Comparison of ENCODE assay signal across 9 mouse cellular contexts in genomic region chr2:145880887-145881747, GRCm38 (mm10). TPM values are rescaled to one million over a fixed set of nuclear protein-coding genes. Genes with fewer than 3 reads are reported as not detected.
DNase-seq lines count a peak whose midpoint lies in the region; ATAC-seq and TF ChIP-seq lines count a peak whose summit lies in the region.
"Had no signal": no experiment of that assay in that cellular context is flagged by ENCODE, and none has a peak within 500 bp of the region (broad histone marks: within the 10 kb centered on the region; RNA-seq: fewer than 3 reads in every experiment).

No protein-coding gene starts in this region.

- H3K9me3 ChIP-seq in heart, embryonic 12.5 days (replicated peaks): no peaks in the 10 kb centered on the region
- H3K9me3 ChIP-seq in stomach, embryonic 15.5 days: no peaks in the 10 kb centered on the region
- no peaks in the 10 kb centered on the region for H3K9me3 ChIP-seq in stomach, postnatal 0 days (ENCODE audit: control insufficient read depth, low read length)

- H3K4me3 ChIP-seq in heart, embryonic 12.5 days: no peak overlapping the region
- H3K4me3 ChIP-seq in stomach, embryonic 15.5 days (replicated peaks): no peak overlapping the region
- no peak overlapping the region for H3K4me3 ChIP-seq in stomach, postnatal 0 days (ENCODE audit: low read depth, low read length)

- peaks cover 60% of the 10 kb centered on the region for H3K36me3 ChIP-seq in heart, embryonic 12.5 days
- H3K36me3 ChIP-seq in stomach, embryonic 15.5 days: peaks cover 28% of the 10 kb centered on the region
- peaks cover 31% of the 10 kb centered on the region for H3K36me3 ChIP-seq in stomach, postnatal 0 days (ENCODE audit: control insufficient read depth, insufficient read depth, low read length)

- peaks cover 28% of the 10 kb centered on the region for H3K4me1 ChIP-seq in heart, embryonic 12.5 days (replicated peaks)
- peaks cover 14% of the 10 kb centered on the region for H3K4me1 ChIP-seq in stomach, embryonic 15.5 days
- H3K4me1 ChIP-seq in stomach, postnatal 0 days (replicated peaks; ENCODE audit: control insufficient read depth, insufficient read depth): no peaks in the 10 kb centered on the region; the same call in 1 of the 2 replicates

- ATAC-seq in heart, embryonic 12.5 days (ENCODE audit: insufficient number of reproducible peaks, low FRiP score): no peak
- no peak for ATAC-seq in stomach, embryonic 15.5 days (ENCODE audit: insufficient read depth, low FRiP score, low read depth)
- no peak for ATAC-seq in stomach, postnatal 0 days (ENCODE audit: low FRiP score, low TSS enrichment)
- ATAC-seq in erythroblast, adult 5-6 weeks (replicated peaks; ENCODE audit: low FRiP score, poor library complexity, severe bottlenecking): no peak

- H3K27ac ChIP-seq in heart, embryonic 12.5 days (ENCODE audit: poor library complexity, severe bottlenecking): peak overlapping the region; percentile 19; the same call in 1 of the 2 replicates
- 0 out of 2 replicates have a peak overlapping the region, but pooled peaks have one; percentile 22 for H3K27ac ChIP-seq in stomach, embryonic 15.5 days
- no peak overlapping the region for H3K27ac ChIP-seq in stomach, postnatal 0 days (replicated peaks)

- H3K9ac ChIP-seq in heart, embryonic 12.5 days: no peak overlapping the region
- no peak overlapping the region for H3K9ac ChIP-seq in stomach, embryonic 15.5 days
- no peak overlapping the region for H3K9ac ChIP-seq in stomach, postnatal 0 days (ENCODE audit: low read length)

- no peak for TF ChIP-seq EP300 in stomach, postnatal 0 days (optimal IDR thresholded peaks at IDR 0.05)

- DNase-seq in heart, postnatal 25 days (ENCODE audit: low spot score): no peak
- no peak for DNase-seq in stomach, postnatal 0 days (ENCODE audit: low spot score)
- DNase-seq in hindlimb bud, embryonic 11.5 days (ENCODE audit: extremely low spot score, low read depth, low spot score): peak; percentile 88
- DNase-seq in spleen, postnatal 36 days (ENCODE audit: low spot score in 2 of 2): no peak
- no peak for DNase-seq in adrenal gland, adult 2 months

- 65% methylated on average over 11 of the region's 11 CpGs for WGBS in heart, embryonic 12.5 days
- WGBS in stomach, embryonic 15.5 days: 80% methylated on average over 11 of the region's 11 CpGs
- WGBS in stomach, postnatal 0 days: 71% methylated on average over 11 of the region's 11 CpGs

- intact Hi-C loops in heart, postnatal 25 days (cut with DNase I): loop anchor here (2.0 to 5.0 kb wide), 2 partner anchors 18 to 84 kb away; no protein-coding TSS in a partner anchor

- no peak overlapping the region for H3K4me2 ChIP-seq in heart, embryonic 12.5 days
- no peak overlapping the region for H3K4me2 ChIP-seq in stomach, embryonic 15.5 days
- no peak overlapping the region for H3K4me2 ChIP-seq in stomach, postnatal 0 days (replicated peaks; ENCODE audit: low read depth)

- TF ChIP-seq CTCF in stomach, postnatal 0 days (IDR thresholded peaks at IDR 0.05; ENCODE audit: low read depth): no peak

- no peaks in the 10 kb centered on the region for H3K27me3 ChIP-seq in heart, embryonic 12.5 days (replicated peaks)
- no peaks in the 10 kb centered on the region for H3K27me3 ChIP-seq in stomach, embryonic 15.5 days (replicated peaks)
- H3K27me3 ChIP-seq in stomach, postnatal 0 days (ENCODE audit: control insufficient read depth, insufficient read depth, low read length): no peaks in the 10 kb centered on the region

RNA-seq across cellular contexts. Expression of gene Naa20, which starts 20.8 kb away (rescaled TPM):
- 164 and 166 TPM in 2 replicates for polyA plus RNA-seq in heart, embryonic 12.5 days (2016; fragmentation: Nextera tagmentation; extraction: Ambion mirVana)
- 100 to 1,000 TPM; 102 to 108 TPM for total RNA-seq in heart, postnatal 25 days (2021)
- polyA plus RNA-seq in stomach, embryonic 15.5 days (2015; fragmentation: Nextera tagmentation; extraction: Ambion mirVana): 153 and 164 TPM in 2 replicates
- polyA plus RNA-seq in stomach, postnatal 0 days (2015; fragmentation: Nextera tagmentation; extraction: Ambion mirVana): 119 and 134 TPM in 2 replicates
- total RNA-seq in adrenal gland, adult 2 months (2021): 10 to 100 TPM; 47.3 to 64.1 TPM
- polyA plus RNA-seq in adrenal gland, adult 2 months (2012; rRNA removed): 9.0 and 14.0 TPM in 2 replicates
- 9.2 and 24.0 TPM in 2 replicates for total RNA-seq in erythroblast, adult 5-6 weeks (2015; ENCODE audit: low replicate concordance)
- 11.8 and 22.2 TPM in 2 replicates for total RNA-seq in erythroblast, adult 5-6 weeks (2017; ENCODE audit: low replicate concordance)

RNA-seq across cellular contexts. Expression of gene Cfap61, which starts 53.5 kb away (rescaled TPM):
- 0.59 and 1.0 TPM in 2 replicates for polyA plus RNA-seq in heart, embryonic 12.5 days (2016; fragmentation: Nextera tagmentation; extraction: Ambion mirVana)
- total RNA-seq in heart, postnatal 25 days (2021): 1 to 10 TPM in 1 of 2 experiments, under 1 TPM in 1; 0.95 to 1.2 TPM
- polyA plus RNA-seq in stomach, embryonic 15.5 days (2015; fragmentation: Nextera tagmentation; extraction: Ambion mirVana): 0.66 and 1.7 TPM in 2 replicates
- polyA plus RNA-seq in stomach, postnatal 0 days (2015; fragmentation: Nextera tagmentation; extraction: Ambion mirVana): 0.16 and 0.77 TPM in 2 replicates
- 10 to 100 TPM; 47.1 to 57.1 TPM for total RNA-seq in adrenal gland, adult 2 months (2021)
- polyA plus RNA-seq in adrenal gland, adult 2 months (2012; rRNA removed): 36.1 and 37.0 TPM in 2 replicates
- not detected in 2 replicates for total RNA-seq in erythroblast, adult 5-6 weeks (2015; ENCODE audit: low replicate concordance)
- not detected in 2 replicates for total RNA-seq in erythroblast, adult 5-6 weeks (2017; ENCODE audit: low replicate concordance)
- polyA plus RNA-seq: urinary bladder, adult 2 months had no signal

RNA-seq across cellular contexts. Expression of gene Crnkl1, which starts 53.7 kb away (rescaled TPM):
- polyA plus RNA-seq in heart, embryonic 12.5 days (2016; fragmentation: Nextera tagmentation; extraction: Ambion mirVana): 19.8 and 21.6 TPM in 2 replicates
- total RNA-seq in heart, postnatal 25 days (2021): 10 to 100 TPM; 17.5 to 20.5 TPM
- 19.9 and 20.9 TPM in 2 replicates for polyA plus RNA-seq in stomach, embryonic 15.5 days (2015; fragmentation: Nextera tagmentation; extraction: Ambion mirVana)
- 13.4 and 15.2 TPM in 2 replicates for polyA plus RNA-seq in stomach, postnatal 0 days (2015; fragmentation: Nextera tagmentation; extraction: Ambion mirVana)
- total RNA-seq in adrenal gland, adult 2 months (2021): 10 to 100 TPM; 28.2 to 28.9 TPM
- polyA plus RNA-seq in adrenal gland, adult 2 months (2012; rRNA removed): 6.6 and 7.5 TPM in 2 replicates
- 13.3 and 35.5 TPM in 2 replicates for total RNA-seq in erythroblast, adult 5-6 weeks (2015; ENCODE audit: low replicate concordance)
- total RNA-seq in erythroblast, adult 5-6 weeks (2017; ENCODE audit: low replicate concordance): 70.3 and 93.8 TPM in 2 replicates

Comparison
In these comparisons a context has a peak if more than half of its experiments do, and no peak if none do; other contexts are left out.
1. RNA of gene Cfap61, which starts 53.5 kb away (polyA plus RNA-seq): 36.1 to 37.0 TPM in adrenal gland, adult 2 months; 0.66 to 1.7 TPM in stomach, embryonic 15.5 days, 0.59 to 1.0 TPM in heart, embryonic 12.5 days and 0.16 to 0.77 TPM in stomach, postnatal 0 days; every median in the first group is over 10 times any median in the second.